Mouse (Mus musculus) layer of hippocampus, adult 9-11 months (tissue): ENCODE data around the gene Sez6l.
"Not testable (repeated sequence)": the region's sequence is repeated elsewhere in the genome, so short reads cannot be mapped to it uniquely, and the experiment has no call there.

Source experiments
- DNase-seq: peaks from one replicate; pipeline ENCODE4 v3.0.0; 2022

Gene Sez6l

DNA sequence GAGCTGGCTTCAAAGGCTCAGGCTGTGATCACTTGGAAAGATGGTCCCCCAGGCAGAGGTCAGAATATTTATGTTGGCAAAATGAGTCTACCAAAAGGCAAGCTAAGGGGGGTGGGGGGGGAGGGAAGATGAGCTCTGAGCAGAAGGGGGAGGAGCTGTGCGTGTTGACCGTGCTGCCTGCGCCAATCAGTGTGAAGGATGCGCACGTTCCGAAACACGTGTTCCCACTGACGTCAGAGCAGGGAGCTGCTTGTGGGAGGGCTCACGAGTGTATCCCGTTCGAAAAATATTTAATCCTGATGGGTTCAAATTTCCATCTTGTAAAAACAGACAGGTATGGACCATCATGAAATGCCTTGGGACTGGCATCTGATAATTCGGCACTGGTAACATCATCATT, 157.4 kb downstream of the Sez6l start:
- no peak for DNase-seq

DNA sequence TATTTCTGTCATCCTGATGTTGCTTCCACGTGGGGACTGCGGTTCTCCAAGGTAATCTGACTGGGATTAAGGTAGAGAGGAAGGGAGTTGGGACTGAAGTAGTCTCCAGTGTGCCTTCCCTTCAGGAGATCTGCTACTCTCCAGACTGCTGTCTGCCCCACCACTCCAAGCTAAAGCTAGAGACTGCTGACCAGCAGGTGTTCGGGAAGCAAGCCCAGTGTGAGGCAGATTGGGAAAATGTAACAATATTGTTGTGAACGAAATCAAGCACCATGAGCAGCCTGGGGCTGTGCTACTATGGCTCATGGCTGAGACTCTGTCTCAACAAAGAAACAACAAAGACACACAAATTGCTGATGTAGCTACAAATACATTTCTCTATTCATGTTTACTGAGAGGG, 159.0 kb downstream of the Sez6l start:
- DNase-seq = no peak

- no peak for DNase-seq
These were observed 160.3 kb downstream of the Sez6l start for GRCm38 (mm10) chr5:112416673-112417072.

- DNase-seq = not testable (repeated sequence)
These were observed 164.2 kb downstream of the Sez6l start for GRCm38 (mm10) chr5:112412781-112413180.

- DNase-seq = peak; percentile 77
These were observed 165.3 kb downstream of the Sez6l start for GRCm38 (mm10) chr5:112411514-112412335.

- DNase-seq = no peak
These were observed 165.9 kb downstream of the Sez6l start for GRCm38 (mm10) chr5:112411072-112411471.

DNA sequence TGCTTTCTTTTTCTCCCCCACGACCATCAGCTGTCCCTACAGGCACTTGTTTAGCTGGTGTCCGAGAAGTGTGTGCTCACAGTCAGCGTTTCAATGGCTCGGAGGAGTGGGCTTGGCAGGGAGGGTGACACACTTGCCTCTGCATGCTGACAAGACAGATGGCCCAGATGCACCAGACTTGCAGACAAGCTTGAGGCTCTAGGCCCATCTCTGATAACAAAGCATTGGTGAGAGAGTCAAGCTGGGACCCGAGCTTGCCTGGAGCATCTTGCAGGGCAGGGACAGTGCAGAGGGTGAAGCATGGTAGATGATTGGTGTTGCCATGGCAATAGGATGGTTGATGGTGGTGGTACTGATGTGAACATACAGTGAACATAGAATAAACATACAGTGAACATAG, 167.7 kb downstream of the Sez6l start:
- DNase-seq = no peak

GRCm38 (mm10) chr5:112406017-112406416, 171.0 kb downstream of the Sez6l start:
- no peak for DNase-seq

- no peak for DNase-seq
These were observed 174.5 kb downstream of the Sez6l start for GRCm38 (mm10) chr5:112402437-112402836.

- no peak for DNase-seq
These were observed 177.7 kb downstream of the Sez6l start for GRCm38 (mm10) chr5:112399284-112399683.

DNA sequence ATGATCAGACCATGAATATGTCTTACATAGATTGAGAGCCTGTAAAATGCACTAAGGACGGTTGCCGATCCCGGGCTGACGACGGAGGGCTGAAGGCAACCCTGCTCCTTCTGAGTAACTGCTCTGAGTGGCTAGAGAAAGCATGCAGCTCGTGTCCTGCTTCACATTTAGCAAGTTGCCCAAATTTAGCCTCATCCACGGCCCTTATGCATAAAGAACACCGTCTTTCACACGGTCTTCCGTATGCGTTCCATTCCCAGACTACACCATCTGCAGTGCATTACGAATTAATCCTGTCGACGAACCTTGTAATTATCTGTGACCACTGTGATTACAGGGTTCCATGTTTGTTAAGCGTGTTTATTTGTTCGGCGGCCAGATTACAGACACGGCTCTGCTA, 180.9 kb downstream of the Sez6l start:
- DNase-seq = no peak

GRCm38 (mm10) chr5:112394779-112395443, 182.1 kb downstream of the Sez6l start, which contains the start of gene Asphd2:
TSS of gene Asphd2 (minus strand) at chr5:112394866.
- peak; percentile 87 for DNase-seq

- no peak for DNase-seq
These were observed 182.6 kb downstream of the Sez6l start for GRCm38 (mm10) chr5:112394415-112394763.

- DNase-seq = no peak
These were observed 183.1 kb downstream of the Sez6l start for GRCm38 (mm10) chr5:112393741-112394414.

DNA sequence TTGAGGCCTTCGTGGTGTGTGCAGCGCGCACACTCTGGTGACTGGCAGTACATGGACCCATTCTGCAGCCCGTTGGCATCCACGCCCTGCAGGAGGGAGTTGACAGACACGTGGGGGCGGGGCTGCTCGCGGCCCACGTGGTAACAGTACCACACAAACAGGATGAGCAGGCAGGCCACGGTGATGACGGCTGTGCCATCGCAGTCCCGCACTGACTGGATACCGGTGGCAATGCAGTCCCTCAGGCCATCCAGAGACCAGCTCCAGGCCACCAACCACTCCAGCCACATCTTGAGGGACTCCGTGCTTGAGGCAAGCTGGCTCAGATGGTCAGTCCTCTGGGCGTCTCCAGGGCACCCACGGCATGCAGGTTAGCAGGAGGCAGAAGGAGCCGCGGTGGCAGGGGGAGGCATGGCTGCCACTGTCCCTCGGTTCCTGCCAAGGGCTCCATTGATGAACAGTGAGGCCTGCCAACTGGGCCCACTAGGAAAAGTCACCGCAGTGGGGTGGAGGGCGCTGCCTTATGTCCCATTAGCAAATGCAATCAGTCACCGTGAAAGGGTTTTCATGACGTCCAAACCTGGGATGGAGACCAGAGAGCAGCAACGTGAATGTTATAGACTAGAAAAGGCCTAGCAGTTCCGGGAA, 185.2 kb downstream of the Sez6l start:
- peak; percentile 68 for DNase-seq

DNA sequence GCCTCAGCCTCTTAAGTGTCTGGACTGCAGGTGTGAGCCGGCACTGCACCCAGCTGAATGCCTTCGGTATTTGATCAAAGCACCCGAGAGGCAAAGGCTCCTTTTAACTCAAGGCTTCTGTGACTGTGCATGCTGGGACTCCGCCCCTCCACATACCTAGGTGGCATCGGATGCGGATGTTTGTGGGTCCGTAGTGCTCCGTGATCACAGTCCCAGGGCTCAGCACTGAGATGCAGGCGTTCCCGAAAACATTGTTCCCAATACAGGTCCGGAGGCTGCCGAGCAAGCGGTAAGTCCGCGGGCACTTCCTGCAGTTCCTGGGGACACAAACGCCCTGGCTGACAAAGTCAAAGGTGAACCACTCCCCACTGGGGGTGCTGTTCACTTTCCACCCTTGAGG, 186.0 kb downstream of the Sez6l start:
- DNase-seq = no peak

DNA sequence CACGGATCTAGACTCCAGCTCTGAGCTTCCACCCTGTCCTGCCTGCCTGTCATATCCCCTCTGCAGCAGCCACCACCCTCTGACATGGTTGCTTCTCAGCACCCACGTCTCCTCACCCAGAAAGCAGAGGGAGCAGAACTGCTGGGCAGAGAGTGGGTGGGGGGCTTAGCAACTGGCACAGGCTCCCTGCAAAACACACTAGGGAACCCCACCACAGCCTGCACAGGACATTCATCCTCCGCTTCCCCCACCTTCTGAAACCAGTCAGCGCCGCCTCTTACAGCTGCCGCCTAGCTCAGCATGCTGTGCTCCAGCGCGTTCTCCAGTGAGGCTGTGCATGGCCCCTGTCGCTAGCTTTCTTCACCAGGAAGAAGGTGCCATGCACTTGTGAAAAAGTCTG, 187.6 kb downstream of the Sez6l start:
- DNase-seq = no peak

DNA sequence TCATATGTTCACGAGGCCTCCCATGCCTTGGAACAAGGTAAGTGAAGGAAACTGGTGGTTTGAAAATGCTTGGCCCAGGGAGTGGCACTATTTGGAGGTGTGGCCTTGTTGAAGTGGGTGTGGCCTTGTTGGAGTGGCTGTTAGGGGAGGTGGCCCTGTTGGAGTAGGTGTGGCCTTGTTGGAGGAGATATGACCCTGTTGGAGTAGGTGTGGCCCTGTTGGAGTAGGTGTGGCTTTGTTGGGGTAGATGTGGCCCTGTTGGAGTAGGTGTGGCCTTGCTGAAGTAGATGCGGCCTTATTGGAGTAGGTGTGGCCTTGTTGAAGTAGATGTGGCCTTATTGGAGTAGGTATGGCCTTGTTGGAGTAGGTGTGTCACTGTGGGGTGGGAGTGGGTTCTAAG, 191.0 kb downstream of the Sez6l start:
- DNase-seq = no peak

GRCm38 (mm10) chr5:112384805-112385472, 192.0 kb downstream of the Sez6l start:
- DNase-seq = no peak

DNA sequence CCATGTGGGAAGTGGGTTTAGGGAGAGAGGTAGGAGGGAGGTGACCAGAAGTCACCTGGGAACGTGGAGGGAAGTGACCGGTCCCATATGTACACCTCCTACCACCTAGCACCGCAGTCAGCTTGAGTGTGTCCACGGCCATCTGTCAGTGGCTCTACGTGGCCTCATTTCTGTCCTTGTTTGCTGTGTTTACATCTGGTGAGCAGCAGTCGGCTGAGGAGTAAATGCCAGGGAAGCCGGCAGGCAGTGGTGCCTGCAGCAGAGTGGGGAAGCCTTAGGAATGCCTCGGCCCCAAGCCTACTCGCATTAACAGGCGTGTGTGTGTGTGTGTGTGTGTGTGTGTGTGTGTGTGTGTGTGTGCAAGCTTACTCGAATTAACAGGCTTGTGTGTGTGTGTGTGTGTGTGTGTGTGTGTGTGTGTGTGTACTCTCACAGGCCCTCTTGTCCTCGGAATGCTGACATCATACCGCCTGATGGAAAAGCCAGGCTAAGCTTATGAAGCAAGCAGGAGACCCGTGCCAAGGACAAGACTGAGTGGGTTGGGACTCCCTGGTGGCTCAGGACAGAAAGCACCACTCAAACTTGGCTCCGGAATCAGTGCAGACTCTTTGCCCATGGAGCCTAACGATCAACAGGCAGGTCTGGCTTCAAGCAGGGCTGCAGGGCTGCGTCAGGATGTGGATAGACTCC, 194.2 kb downstream of the Sez6l start:
- DNase-seq = peak; percentile 83

DNA sequence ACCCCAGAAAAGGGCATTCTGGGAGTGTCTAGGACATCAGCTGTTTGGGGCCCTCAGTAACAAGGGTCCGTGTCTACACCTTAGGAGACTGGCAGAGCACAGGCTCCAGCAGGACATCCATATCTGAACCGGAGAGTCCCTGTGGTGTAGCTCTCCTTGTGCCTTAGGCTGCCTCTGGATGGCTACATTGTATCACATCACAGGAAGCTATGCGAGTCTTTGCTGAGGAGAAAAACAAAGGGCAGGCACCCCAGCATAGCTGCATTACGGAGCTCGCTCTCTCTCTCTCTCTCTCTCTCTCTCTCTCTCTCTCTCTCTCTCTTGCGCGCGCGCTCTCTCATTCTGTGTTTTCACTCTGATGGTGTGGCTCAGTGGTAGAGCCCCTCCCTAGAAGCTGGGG, 194.9 kb downstream of the Sez6l start:
- no peak for DNase-seq

DNA sequence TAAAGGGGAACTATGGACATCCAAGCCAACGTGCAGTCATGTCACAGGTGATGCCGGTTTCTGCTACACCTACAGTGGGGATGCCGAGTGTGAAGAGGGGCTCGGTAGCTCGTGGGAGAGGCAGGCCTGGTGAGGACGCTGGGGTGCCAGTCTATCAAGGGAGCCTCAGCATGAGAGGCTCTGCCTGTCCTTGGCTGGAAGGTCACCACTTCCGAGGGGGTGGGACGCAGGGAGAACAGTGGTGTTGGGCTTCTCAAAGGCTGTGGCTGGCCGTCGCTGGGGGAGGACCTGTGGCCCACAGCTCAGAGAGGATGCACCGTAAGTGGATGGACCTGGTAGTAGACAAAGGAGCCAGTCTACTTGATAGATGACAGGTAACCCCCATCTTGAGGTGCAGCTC, 195.8 kb downstream of the Sez6l start:
- no peak for DNase-seq
